Mouse (Mus musculus) C2C12 (cell line): ENCODE measurements around the gene Col3a1. TPM values are rescaled to one million over a fixed set of nuclear protein-coding genes. Genes with fewer than 3 reads are reported as not detected.

ENCODE experiments used
- H3K27me3 ChIP-seq: one replicate; pipeline ENCODE4 v1.6.1; 2011; ENCODE audit not compliant: control insufficient read depth, insufficient read depth, insufficient read length
- H3K36me3 ChIP-seq: one replicate; pipeline ENCODE4 v1.6.1; 2011; ENCODE audit not compliant: control insufficient read depth, insufficient read depth
- H3K4me3 ChIP-seq: one replicate; pipeline ENCODE4 v1.5.1; 2011; ENCODE audit warnings: mild to moderate bottlenecking, control low read depth; ENCODE audit not compliant: poor library complexity, insufficient read depth, severe bottlenecking
- H3K79me2 ChIP-seq: one replicate; pipeline ENCODE4 v1.6.1; 2011; ENCODE audit not compliant: control insufficient read depth, insufficient read depth
- H3K79me3 ChIP-seq: one replicate; pipeline ENCODE4 v1.6.1; 2011; ENCODE audit warnings: low read depth, control low read depth
- H3ac ChIP-seq: one replicate; pipeline ENCODE3; 2011; ENCODE audit warnings: low read depth; ENCODE audit not compliant: control insufficient read depth, insufficient read length
- CEBPB ChIP-seq: IDR thresholded peaks from one replicate; pipeline ENCODE4 v1.6.1; 2011; ENCODE audit warnings: low read depth, mild to moderate bottlenecking, control low read depth, moderate library complexity
- CTCF ChIP-seq: IDR thresholded peaks from one replicate; pipeline ENCODE4 v1.5.1; 2011; ENCODE audit not compliant: control insufficient read depth, insufficient read depth, insufficient read length
- FOSL1 ChIP-seq: IDR thresholded peaks from one replicate; pipeline ENCODE4 v1.8.0; 2011; ENCODE audit warnings: mild to moderate bottlenecking, low read length; ENCODE audit not compliant: poor library complexity, insufficient read depth, severe bottlenecking
- MAX ChIP-seq: IDR thresholded peaks from one replicate; pipeline ENCODE4 v1.6.1; 2011; ENCODE audit warnings: mild to moderate bottlenecking, control low read depth
- MYOD1 ChIP-seq: IDR thresholded peaks from one replicate; pipeline ENCODE4 v1.6.1; 2011; ENCODE audit warnings: low read depth; ENCODE audit not compliant: control insufficient read depth, insufficient read length
- MYOG ChIP-seq: IDR thresholded peaks from one replicate; pipeline ENCODE4 v1.6.1; 2011; ENCODE audit not compliant: control insufficient read depth, insufficient read length; ENCODE audit errors: extremely low read depth
- USF1 ChIP-seq: IDR thresholded peaks from one replicate; pipeline ENCODE4 v1.6.1; 2011; ENCODE audit warnings: low read depth, mild to moderate bottlenecking, control low read depth, moderate library complexity
- microRNA-seq: library from miRNA; unstranded; fragments of <30 nt; microRNA quantifications from one replicate; pipeline ENCODE4, GENCODE M21; 2019; ENCODE audit warnings: borderline microRNAs expressed
- polyA plus RNA-seq: library from polyadenylated mRNA; unstranded; fragments of >200 nt; fragmentation: generic; extraction: Trizol; gene quantifications from one replicate; pipeline ENCODE4 v1.2.1, GENCODE M21; 2012; ENCODE audit warnings: missing spikeins

The Col3a1 gene
- polyA plus RNA-seq, 1 experiment: 210 TPM

- Histone ChIP-seq H3K36me3 (no peaks in the 10 kb centered on the region), H3K27me3 (no peaks in the 10 kb centered on the region), H3K79me2 (no peaks in the 10 kb centered on the region), H3K4me3 (no peak overlapping the region), H3ac (no peak overlapping the region), H3K79me3 (no peaks in the 10 kb centered on the region)
- TF ChIP-seq MYOD1 (no peak), CEBPB (no peak), MYOG (no peak), USF1 (no peak), MAX (no peak), FOSL1 (no peak), CTCF (no peak)
Observed at GRCm38 (mm10) chr1:45359147-45359546, 47.8 kb downstream of the Col3a1 start.

DNA sequence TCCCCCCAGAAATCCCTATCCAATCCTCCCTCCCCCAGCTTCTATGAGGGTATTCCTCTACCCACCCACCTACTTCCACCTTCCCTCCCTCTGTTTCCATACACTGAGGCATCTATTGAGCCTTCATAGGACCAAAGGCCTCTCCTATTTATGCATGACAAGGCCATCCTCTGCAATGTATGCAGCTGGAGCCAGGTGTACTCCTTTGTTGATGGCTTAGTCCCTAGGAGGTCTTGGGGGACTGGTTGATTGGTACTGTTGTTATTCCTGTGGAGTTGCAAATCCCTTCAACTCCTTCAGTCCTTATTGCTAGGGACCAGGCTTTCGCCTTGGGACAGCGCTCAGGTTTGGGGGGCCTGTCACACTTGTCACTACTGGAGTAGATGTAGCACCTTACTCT is 48.3 kb downstream of the Col3a1 start:
- H3K79me3 ChIP-seq: no peaks in the 10 kb centered on the region
- no peaks in the 10 kb centered on the region for H3K79me2 ChIP-seq
- TF ChIP-seq USF1 (no peak), MYOD1 (no peak), FOSL1 (no peak), MYOG (no peak), CTCF (no peak), MAX (no peak), CEBPB (no peak)
- H3K4me3 ChIP-seq: no peak overlapping the region
- no peaks in the 10 kb centered on the region for H3K27me3 ChIP-seq
- no peak overlapping the region for H3ac ChIP-seq
- H3K36me3 ChIP-seq: no peaks in the 10 kb centered on the region

GRCm38 (mm10) chr1:45363274-45363673 is 51.9 kb downstream of the Col3a1 start:
- Histone ChIP-seq H3ac (no peak overlapping the region), H3K79me2 (no peaks in the 10 kb centered on the region), H3K79me3 (no peaks in the 10 kb centered on the region), H3K36me3 (no peaks in the 10 kb centered on the region), H3K27me3 (no peaks in the 10 kb centered on the region), H3K4me3 (no peak overlapping the region)
- no peak for TF ChIP-seq USF1

DNA sequence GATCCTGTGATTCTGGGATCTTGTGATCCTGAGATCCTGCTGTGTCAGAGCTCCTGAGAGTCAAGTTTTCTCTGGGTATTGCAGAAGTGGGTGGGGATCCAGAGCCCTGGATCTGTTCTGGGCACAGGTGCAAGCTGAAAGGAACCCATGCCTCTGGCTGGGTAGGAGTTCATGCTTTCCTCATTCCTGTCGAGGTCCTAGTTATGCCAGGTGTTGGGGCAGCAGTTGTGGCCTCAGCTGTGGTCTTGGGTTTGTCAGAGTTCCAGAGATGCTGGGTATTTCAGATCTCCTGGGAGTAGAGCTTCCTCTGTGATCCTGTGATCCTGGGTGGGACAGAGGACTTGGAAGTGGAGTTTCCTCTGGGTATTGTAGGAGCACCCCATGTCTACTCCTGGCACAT is 54.1 kb downstream of the Col3a1 start:
- no peaks in the 10 kb centered on the region for H3K79me3 ChIP-seq
- H3K4me3 ChIP-seq: no peak overlapping the region
- no peaks in the 10 kb centered on the region for H3K27me3 ChIP-seq
- H3K79me2 ChIP-seq: no peaks in the 10 kb centered on the region
- H3ac ChIP-seq: no peak overlapping the region
- H3K36me3 ChIP-seq: peaks cover 7% of the 10 kb centered on the region
- TF ChIP-seq FOSL1 (no peak), CTCF (no peak), USF1 (no peak), CEBPB (no peak), MAX (no peak), MYOD1 (no peak), MYOG (no peak)

GRCm38 (mm10) chr1:45379992-45380690 is 68.8 kb downstream of the Col3a1 start:
- no peak for TF ChIP-seq FOSL1
- TF ChIP-seq USF1: no peak
- Histone ChIP-seq H3K36me3 (peaks cover 90% of the 10 kb centered on the region), H3K79me3 (no peaks in the 10 kb centered on the region), H3ac (no peak overlapping the region), H3K4me3 (no peak overlapping the region), H3K27me3 (no peaks in the 10 kb centered on the region), H3K79me2 (no peaks in the 10 kb centered on the region)

DNA sequence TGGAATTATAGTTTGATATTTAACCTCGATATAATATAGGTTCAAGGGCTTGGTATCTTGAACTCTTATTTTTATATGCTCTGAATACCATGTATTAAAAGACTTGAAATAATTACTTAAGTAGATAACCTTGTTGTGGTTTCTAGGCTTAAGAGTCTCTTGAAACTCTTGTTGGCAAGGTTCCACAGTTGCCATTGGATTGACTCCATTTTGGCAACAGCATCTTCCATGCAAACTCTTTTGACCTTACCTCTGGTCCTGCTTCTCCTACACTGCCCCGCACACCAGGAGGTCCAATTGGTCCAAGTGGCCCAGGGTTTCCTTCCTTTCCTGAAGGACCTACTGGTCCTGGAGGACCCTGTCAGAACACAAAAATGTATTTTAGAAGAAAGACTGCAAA is 70.5 kb downstream of the Col3a1 start:
- no peak overlapping the region for H3K4me3 ChIP-seq
- H3ac ChIP-seq: no peak overlapping the region
- no peaks in the 10 kb centered on the region for H3K79me3 ChIP-seq
- no peaks in the 10 kb centered on the region for H3K27me3 ChIP-seq
- TF ChIP-seq MYOD1 (no peak), CEBPB (no peak), CTCF (no peak), USF1 (no peak), FOSL1 (no peak), MAX (no peak), MYOG (no peak)
- H3K36me3 ChIP-seq: peaks cover 92% of the 10 kb centered on the region
- H3K79me2 ChIP-seq: no peaks in the 10 kb centered on the region

Small RNAs within 50 kb of the gene (microRNA-seq; reads per million reads assigned to microRNA genes)
- 1.9 reads per million, percentile 39 among the genes with 10 or more reads in this experiment for gene Gm47302

Other genes starting within 250 kb of the Col3a1 start
- 100 TPM for gene Col5a2, start 191.7 kb downstream of the Col3a1 start, polyA plus RNA-seq